Mouse (Mus musculus) MEL (cell line): ENCODE measurements around the gene Ankrd40. TPM values are rescaled to one million over a fixed set of nuclear protein-coding genes. Genes with fewer than 3 reads are reported as not detected.

Source experiments
- DNase-seq: peaks from one replicate; pipeline ENCODE4 v3.0.0; 2011; ENCODE audit warnings: low read depth, low spot score
- H3K27ac ChIP-seq: 2 replicates; pipeline ENCODE4 v1.5.1; 2012; ENCODE audit warnings: low read depth, mild to moderate bottlenecking, control low read depth, low read length, moderate library complexity; ENCODE audit not compliant: control insufficient read depth
- H3K27me3 ChIP-seq, 2 experiments: fragments of 150-350 bp in 1 of 2; sonication (generic) in 1 of 2; 2 replicates each; pipeline ENCODE4 v1.6.1; 2012; ENCODE audit warnings: low read length in 2 of 2, mild to moderate bottlenecking in 2 of 2, improper control_type of control experiment in 1 of 2, moderate library complexity in 1 of 2; ENCODE audit not compliant: insufficient read depth in 2 of 2, control insufficient read depth in 1 of 2
- H3K36me3 ChIP-seq, 2 experiments: 2 replicates each; pipeline ENCODE4 v1.6.1; 2012 to 2014; ENCODE audit warnings: low read length in 2 of 2, improper control_type of control experiment in 1 of 2, inconsistent platforms in 1 of 2, mild to moderate bottlenecking in 1 of 2; ENCODE audit not compliant: insufficient read depth in 2 of 2, control insufficient read depth in 1 of 2
- H3K4me1 ChIP-seq, 2 experiments: fragments of 150-350 bp in 1 of 2; sonication (generic) in 1 of 2; 2 replicates each; pipeline ENCODE4 v1.6.1; 2012; ENCODE audit warnings: low read length in 2 of 2, improper control_type of control experiment in 1 of 2, mild to moderate bottlenecking in 1 of 2; ENCODE audit not compliant: insufficient read depth in 2 of 2, control insufficient read depth in 1 of 2
- H3K4me3 ChIP-seq, 2 experiments: fragments of 150-350 bp in 1 of 2; sonication (generic) in 1 of 2; 2 replicates each; pipeline ENCODE4 v1.5.1; 2012; ENCODE audit warnings: low read depth in 2 of 2, low read length in 2 of 2, mild to moderate bottlenecking in 2 of 2, moderate library complexity in 2 of 2, control low read depth in 1 of 2, improper control_type of control experiment in 1 of 2; ENCODE audit not compliant: control insufficient read depth in 1 of 2, insufficient read depth in 1 of 2
- H3K79me2 ChIP-seq: 2 replicates; pipeline ENCODE4 v1.6.1; 2012; ENCODE audit warnings: mild to moderate bottlenecking, low read length, moderate library complexity; ENCODE audit not compliant: control insufficient read depth, poor library complexity, insufficient read depth
- H3K9ac ChIP-seq: 2 replicates; pipeline ENCODE4 v1.6.1; 2012; ENCODE audit warnings: low read depth, mild to moderate bottlenecking, control low read depth, low read length, moderate library complexity; ENCODE audit not compliant: control insufficient read depth, poor library complexity, severe bottlenecking
- H3K9me3 ChIP-seq: fragments of 150-350 bp; sonication (generic); replicated peaks from 2 replicates; pipeline ENCODE4 v1.6.1; 2012; ENCODE audit warnings: mild to moderate bottlenecking, low read length, improper control_type of control experiment, moderate library complexity; ENCODE audit not compliant: insufficient read depth
- BHLHE40 ChIP-seq: IDR thresholded peaks from 2 replicates; pipeline ENCODE4 v1.6.1; 2012; ENCODE audit warnings: low read depth, mild to moderate bottlenecking, inconsistent platforms, low read length, improper control_type of control experiment, borderline replicate concordance
- CHD2 ChIP-seq: IDR thresholded peaks from 2 replicates; pipeline ENCODE4 v1.6.1; 2011; ENCODE audit warnings: low read length, improper control_type of control experiment
- E2F4 ChIP-seq: IDR thresholded peaks from 2 replicates; pipeline ENCODE4 v1.6.1; 2011; ENCODE audit warnings: low read depth, low read length, improper control_type of control experiment, borderline replicate concordance
- EP300 ChIP-seq, 2 experiments: IDR thresholded peaks; 2 replicates each; pipeline ENCODE4 v1.6.1; 2011; ENCODE audit warnings: improper control_type of control experiment in 2 of 2, low read length in 2 of 2, low read depth in 1 of 2, mild to moderate bottlenecking in 1 of 2
- ETS1 ChIP-seq: IDR thresholded peaks from 2 replicates; pipeline ENCODE4 v1.6.1; 2012; ENCODE audit warnings: low read depth, mild to moderate bottlenecking, inconsistent platforms, low read length, improper control_type of control experiment, moderate library complexity
- GATA1 ChIP-seq: IDR thresholded peaks from 2 replicates; pipeline ENCODE4 v1.6.1; 2011; ENCODE audit warnings: low read depth, low read length, improper control_type of control experiment
- HCFC1 ChIP-seq: IDR thresholded peaks from 2 replicates; pipeline ENCODE4 v1.6.1; 2012; ENCODE audit warnings: low read depth, mild to moderate bottlenecking, inconsistent platforms, low read length, improper control_type of control experiment, moderate library complexity
- KAT2A ChIP-seq: conservative IDR thresholded peaks from 2 replicates; pipeline ENCODE4 v1.6.1; 2012; ENCODE audit warnings: low read depth, low read length, improper control_type of control experiment, inconsistent platforms
- MAFK ChIP-seq: IDR thresholded peaks from 2 replicates; pipeline ENCODE4 v1.6.1; 2011; ENCODE audit warnings: low read depth, mild to moderate bottlenecking, low read length, improper control_type of control experiment, borderline replicate concordance
- MAX ChIP-seq: IDR thresholded peaks from 2 replicates; pipeline ENCODE4 v1.6.1; 2011; ENCODE audit warnings: low read length, improper control_type of control experiment
- MAZ ChIP-seq: IDR thresholded peaks from 2 replicates; pipeline ENCODE4 v1.6.1; 2012; ENCODE audit warnings: low read depth, mild to moderate bottlenecking, inconsistent platforms, low read length, improper control_type of control experiment
- MXI1 ChIP-seq: IDR thresholded peaks from 2 replicates; pipeline ENCODE4 v1.6.1; 2011; ENCODE audit warnings: mild to moderate bottlenecking, low read depth, low read length, improper control_type of control experiment
- NRF1 ChIP-seq: IDR thresholded peaks from 2 replicates; pipeline ENCODE4 v1.6.1; 2014; ENCODE audit warnings: low read depth, mild to moderate bottlenecking, inconsistent platforms, low read length, improper control_type of control experiment, moderate library complexity; ENCODE audit not compliant: poor library complexity, insufficient read depth, severe bottlenecking
- POLR2AphosphoS2 ChIP-seq: IDR thresholded peaks from 2 replicates; pipeline ENCODE4 v1.6.1; 2011; ENCODE audit warnings: low read length, improper control_type of control experiment
- POLR2AphosphoS5 ChIP-seq: IDR thresholded peaks from 2 replicates; pipeline ENCODE4 v1.6.1; 2012; ENCODE audit warnings: low read depth, borderline replicate concordance, mild to moderate bottlenecking, inconsistent platforms, low read length, moderate library complexity, mixed read lengths
- RCOR1 ChIP-seq: IDR thresholded peaks from 2 replicates; pipeline ENCODE4 v1.6.1; 2012; ENCODE audit warnings: low read depth, mild to moderate bottlenecking, inconsistent platforms, low read length, improper control_type of control experiment
- SIN3A ChIP-seq: IDR thresholded peaks from 2 replicates; pipeline ENCODE4 v1.6.1; 2012; ENCODE audit warnings: low read length, improper control_type of control experiment, inconsistent platforms
- SMC3 ChIP-seq: IDR thresholded peaks from 2 replicates; pipeline ENCODE4 v1.6.1; 2011; ENCODE audit warnings: low read depth, low read length, improper control_type of control experiment
- TAL1 ChIP-seq: IDR thresholded peaks from 2 replicates; pipeline ENCODE4 v1.6.1; 2012; ENCODE audit warnings: mild to moderate bottlenecking, inconsistent platforms, low read length, moderate library complexity, mixed read lengths
- TCF12 ChIP-seq: IDR thresholded peaks from 2 replicates; pipeline ENCODE4 v1.6.1; 2014; ENCODE audit warnings: low read depth, mild to moderate bottlenecking, inconsistent platforms, low read length, improper control_type of control experiment, moderate library complexity
- UBTF ChIP-seq: IDR thresholded peaks from 2 replicates; pipeline ENCODE4 v1.6.1; 2012; ENCODE audit warnings: low read depth, mild to moderate bottlenecking, inconsistent platforms, low read length, improper control_type of control experiment, moderate library complexity, borderline replicate concordance; ENCODE audit not compliant: insufficient read depth
- USF2 ChIP-seq, 2 experiments: IDR thresholded peaks; 2 replicates each; pipeline ENCODE4 v1.6.1; 2011 to 2012; ENCODE audit warnings: improper control_type of control experiment in 2 of 2, low read length in 2 of 2, borderline replicate concordance in 1 of 2, inconsistent platforms in 1 of 2, low read depth in 1 of 2, mild to moderate bottlenecking in 1 of 2; ENCODE audit not compliant: insufficient read depth in 1 of 2
- ZC3H11A ChIP-seq: IDR thresholded peaks from 2 replicates; pipeline ENCODE4 v1.6.1; 2012; ENCODE audit warnings: low read depth, mild to moderate bottlenecking, inconsistent platforms, low read length, improper control_type of control experiment
- ZKSCAN1 ChIP-seq: IDR thresholded peaks from 2 replicates; pipeline ENCODE4 v1.6.1; 2012; ENCODE audit warnings: low read depth, mild to moderate bottlenecking, inconsistent platforms, low read length, improper control_type of control experiment, moderate library complexity
- ZMIZ1 ChIP-seq: IDR thresholded peaks from 2 replicates; pipeline ENCODE4 v1.6.1; 2012; ENCODE audit warnings: low read depth, mild to moderate bottlenecking, inconsistent platforms, low read length, improper control_type of control experiment, moderate library complexity
- polyA plus RNA-seq, 2 experiments: library from polyadenylated mRNA; stranded (reverse) in 1 of 2; unstranded in 1 of 2; fragments of >175 nt in 1 of 2; fragments of >200 nt in 1 of 2; gene quantifications; 2 replicates each; pipeline versions ENCODE4 v1.2.1 to v1.2.4; 2012; ENCODE audit warnings: low replicate concordance in 2 of 2, low read depth in 1 of 2; ENCODE audit not compliant: insufficient read length in 2 of 2, insufficient read depth in 1 of 2, missing spikeins in 1 of 2
- total RNA-seq: library from RNA; depleted of rRNA; stranded (reverse); fragments of 300-350 nt; gene quantifications from 2 replicates; pipeline ENCODE4 v1.2.3, GENCODE M21; 2012

Ankrd40 gene
- total and polyA plus RNA-seq, 3 experiments = 37.1 to 60.0 TPM; not detected in 1

DNA sequence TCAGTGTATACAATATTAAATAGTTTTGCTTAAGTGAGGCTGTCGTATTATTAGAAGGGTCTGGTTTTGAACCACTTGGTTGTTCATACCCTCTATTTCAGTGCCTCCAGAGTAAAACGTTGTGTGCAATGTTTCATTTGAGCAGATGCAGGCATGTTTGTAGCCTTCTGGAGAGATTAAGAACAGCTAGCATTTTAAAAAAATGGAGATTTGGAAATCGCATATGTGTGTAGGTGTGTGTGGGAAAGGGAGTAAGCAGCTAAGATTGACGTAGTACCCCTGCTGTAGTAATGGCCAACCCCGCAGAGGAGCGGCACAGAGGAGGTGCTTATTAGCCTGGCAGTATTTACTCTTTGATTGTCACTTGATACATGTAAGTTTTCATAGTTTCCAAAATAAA, 4.9 kb downstream of the Ankrd40 start:
- Histone ChIP-seq H3K9me3 (no peaks in the 10 kb centered on the region), H3K9ac (no peak overlapping the region), H3K4me3 (no peak overlapping the region), H3K4me1 (peaks cover 4 to 17% of the 10 kb centered on the region in 2 experiments; a peak in 3 of 4 replicates), H3K36me3 (peaks cover 2 to 21% of the 10 kb centered on the region in 2 experiments), H3K27me3 (no peaks in the 10 kb centered on the region), H3K79me2 (peaks cover 10% of the 10 kb centered on the region), H3K27ac (no peak overlapping the region)
- DNase-seq = no peak
- TF ChIP-seq TAL1 (no peak), NRF1 (no peak), UBTF (no peak), POLR2AphosphoS2 (no peak), ZMIZ1 (no peak), BHLHE40 (no peak), MAZ (no peak), POLR2AphosphoS5 (no peak), SMC3 (no peak), KAT2A (no peak), E2F4 (no peak), GATA1 (no peak), EP300 (IDR thresholded peaks at IDR 0.05; ENCODE audit: low read depth in 1 of 2, low read length in 2 of 2) (no peak), ZKSCAN1 (no peak), CHD2 (no peak), SIN3A (no peak), MAX (no peak), MAFK (no peak), ETS1 (no peak), HCFC1 (no peak)

DNA sequence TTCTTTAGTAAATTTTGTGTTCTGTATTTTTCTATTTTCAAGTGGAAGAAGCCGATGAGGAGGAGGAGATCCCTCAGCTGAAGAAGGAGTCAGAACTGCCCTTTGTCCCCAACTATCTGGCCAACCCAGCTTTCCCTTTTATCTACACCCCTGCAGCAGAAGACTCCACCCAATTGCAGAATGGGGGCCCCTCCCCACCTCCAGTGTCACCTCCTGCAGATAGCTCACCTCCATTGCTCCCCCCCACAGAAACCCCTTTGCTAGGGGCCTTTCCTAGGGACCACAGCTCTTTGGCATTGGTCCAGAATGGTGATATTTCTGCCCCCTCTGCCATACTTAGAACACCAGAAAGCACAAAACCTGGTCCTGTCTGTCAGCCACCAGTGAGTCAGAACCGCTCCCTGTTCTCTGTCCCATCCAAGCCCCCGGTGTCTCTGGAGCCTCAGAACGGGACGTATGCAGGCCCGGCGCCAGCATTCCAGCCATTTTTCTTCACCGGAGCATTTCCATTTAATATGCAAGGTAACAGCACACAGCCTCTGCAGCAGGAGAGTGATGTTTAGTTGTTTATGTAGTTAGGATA, 6.7 kb downstream of the Ankrd40 start:
- peaks cover 4 to 14% of the 10 kb centered on the region in 2 experiments for H3K36me3 ChIP-seq
- peaks cover 4 to 11% of the 10 kb centered on the region in 2 experiments; a peak in 3 of 4 replicates for H3K4me1 ChIP-seq
- no peaks in the 10 kb centered on the region for H3K9me3 ChIP-seq
- H3K27ac ChIP-seq = no peak overlapping the region
- peak; percentile 57 for TF ChIP-seq TCF12
- peak; percentile 44; the same call in 1 of the 2 replicates for TF ChIP-seq TAL1
- TF ChIP-seq USF2 (IDR thresholded peaks at IDR 0.05; ENCODE audit: borderline replicate concordance in 1 of 2, insufficient read depth in 1 of 2, low read depth in 1 of 2, low read length in 2 of 2) = no peak
- peak; percentile 52; the same call in 1 of the 2 replicates for TF ChIP-seq MXI1
- 0 out of 2 replicates have a peak, but pooled peaks have one; percentile 36 for TF ChIP-seq RCOR1
- 0 out of 2 replicates have a peak, but pooled peaks have one; percentile 26 for TF ChIP-seq ZMIZ1
- peak; percentile 60 for TF ChIP-seq GATA1
- peak; percentile 64 to 74; a peak in 3 of 4 replicates for TF ChIP-seq EP300 (IDR thresholded peaks at IDR 0.05; ENCODE audit: low read depth in 1 of 2, low read length in 2 of 2)
- TF ChIP-seq ZKSCAN1 = no peak
- no peak for TF ChIP-seq ZC3H11A
- 0 out of 2 replicates have a peak, but pooled peaks have one; percentile 25 for TF ChIP-seq ETS1
- peaks cover 4% of the 10 kb centered on the region for H3K79me2 ChIP-seq
- H3K4me3 ChIP-seq = no peak overlapping the region
- DNase-seq = peak; percentile 50
- H3K9ac ChIP-seq = no peak overlapping the region
- H3K27me3 ChIP-seq = no peaks in the 10 kb centered on the region
